Mouse (Mus musculus): ENCODE results near the gene Ddx47. TPM values are rescaled to one million over a fixed set of nuclear protein-coding genes. Genes with fewer than 3 reads are reported as not detected.

Ddx47 gene
- total and polyA plus RNA-seq, 3 experiments: 102 to 117 TPM; not detected in 1

GRCm38 (mm10) chr6:135023379-135023778 is 12.0 kb downstream of the Ddx47 start:
- H3K9ac ChIP-seq (ENCODE audit: control insufficient read depth, low read depth, low read length, poor library complexity, severe bottlenecking): no peak overlapping the region
- no peak overlapping the region for H3K27ac ChIP-seq (ENCODE audit: control insufficient read depth, low read depth, low read length)
- H3K36me3 ChIP-seq (ENCODE audit: control insufficient read depth in 1 of 2, insufficient read depth in 2 of 2, low read length in 2 of 2): peaks cover 13 to 18% of the 10 kb centered on the region in 2 experiments
- no peaks in the 10 kb centered on the region for H3K79me2 ChIP-seq (ENCODE audit: control insufficient read depth, insufficient read depth, low read length, poor library complexity)
- no peaks in the 10 kb centered on the region for H3K27me3 ChIP-seq (ENCODE audit: control insufficient read depth in 1 of 2, insufficient read depth in 2 of 2, low read length in 2 of 2)
- H3K9me3 ChIP-seq (replicated peaks; ENCODE audit: insufficient read depth, low read length): no peaks in the 10 kb centered on the region
- no peak for DNase-seq (ENCODE audit: low read depth, low spot score)
- H3K4me3 ChIP-seq (ENCODE audit: control insufficient read depth in 1 of 2, insufficient read depth in 1 of 2, low read depth in 2 of 2, low read length in 2 of 2): no peak overlapping the region
- TF ChIP-seq CHD2 (IDR thresholded peaks at IDR 0.05; ENCODE audit: low read length) (no peak), JUND (IDR thresholded peaks at IDR 0.05; ENCODE audit: low read depth, low read length) (no peak), KAT2A (conservative IDR thresholded peaks at IDR 0.05; ENCODE audit: low read depth, low read length) (no peak), MAZ (IDR thresholded peaks at IDR 0.05; ENCODE audit: low read depth, low read length) (no peak), UBTF (IDR thresholded peaks at IDR 0.05; ENCODE audit: borderline replicate concordance, insufficient read depth, low read depth, low read length) (no peak), TBP (IDR thresholded peaks at IDR 0.05; ENCODE audit: low read depth, low read length) (no peak), E2F4 (IDR thresholded peaks at IDR 0.05; ENCODE audit: borderline replicate concordance, low read depth, low read length) (no peak), CTCF (IDR thresholded peaks at IDR 0.05 in 2 of 3, conservative IDR thresholded peaks at IDR 0.05 in 1 of 3; ENCODE audit: control insufficient read depth in 1 of 3, insufficient read depth in 1 of 3, low read depth in 2 of 3, low read length in 3 of 3, poor library complexity in 1 of 3, severe bottlenecking in 1 of 3) (no peak), GABPA (IDR thresholded peaks at IDR 0.05; ENCODE audit: low read depth, low read length) (no peak), POLR2A (IDR thresholded peaks at IDR 0.05; ENCODE audit: control insufficient read depth in 1 of 2, insufficient read depth in 1 of 2, low read depth in 1 of 2, low read length in 2 of 2, poor library complexity in 1 of 2) (no peak), SIN3A (IDR thresholded peaks at IDR 0.05; ENCODE audit: low read length) (no peak), HCFC1 (IDR thresholded peaks at IDR 0.05; ENCODE audit: low read depth, low read length) (no peak)
- H3K4me1 ChIP-seq (ENCODE audit: control insufficient read depth in 1 of 2, insufficient read depth in 2 of 2, low read length in 2 of 2): peaks cover 4 to 22% of the 10 kb centered on the region in 2 experiments

- no peaks in the 10 kb centered on the region for H3K79me2 ChIP-seq (ENCODE audit: control insufficient read depth, insufficient read depth, low read length, poor library complexity)
- no peaks in the 10 kb centered on the region for H3K9me3 ChIP-seq (replicated peaks; ENCODE audit: insufficient read depth, low read length)
- H3K9ac ChIP-seq (ENCODE audit: control insufficient read depth, low read depth, low read length, poor library complexity, severe bottlenecking): no peak overlapping the region
- peak; percentile 71 for DNase-seq (ENCODE audit: low read depth, low spot score)
- peaks cover 4 to 18% of the 10 kb centered on the region in 2 experiments; a peak in 3 of 4 replicates for H3K36me3 ChIP-seq (ENCODE audit: control insufficient read depth in 1 of 2, insufficient read depth in 2 of 2, low read length in 2 of 2)
- no peak overlapping the region for H3K4me3 ChIP-seq (ENCODE audit: control insufficient read depth in 1 of 2, insufficient read depth in 1 of 2, low read depth in 2 of 2, low read length in 2 of 2)
- TF ChIP-seq TAL1 (IDR thresholded peaks at IDR 0.05; ENCODE audit: low read length): peak; percentile 54
- TF ChIP-seq TCF12 (IDR thresholded peaks at IDR 0.05; ENCODE audit: low read depth, low read length): peak; percentile 54; the same call in 1 of the 2 replicates
- no peak for TF ChIP-seq USF2 (IDR thresholded peaks at IDR 0.05; ENCODE audit: borderline replicate concordance in 1 of 2, insufficient read depth in 1 of 2, low read depth in 1 of 2, low read length in 2 of 2)
- TF ChIP-seq SIN3A (IDR thresholded peaks at IDR 0.05; ENCODE audit: low read length): 0 out of 2 replicates have a peak, but pooled peaks have one; percentile 22
- peak; percentile 56 to 59 for TF ChIP-seq EP300 (IDR thresholded peaks at IDR 0.05; ENCODE audit: low read depth in 1 of 2, low read length in 2 of 2)
- peak; percentile 54; the same call in 1 of the 2 replicates for TF ChIP-seq ETS1 (IDR thresholded peaks at IDR 0.05; ENCODE audit: low read depth, low read length)
- no peak for TF ChIP-seq ZKSCAN1 (IDR thresholded peaks at IDR 0.05; ENCODE audit: low read depth, low read length)
- TF ChIP-seq CHD2 (IDR thresholded peaks at IDR 0.05; ENCODE audit: low read length): no peak
- TF ChIP-seq GATA1 (IDR thresholded peaks at IDR 0.05; ENCODE audit: low read depth, low read length): peak; percentile 77; the same call in 1 of the 2 replicates
- TF ChIP-seq E2F4 (IDR thresholded peaks at IDR 0.05; ENCODE audit: borderline replicate concordance, low read depth, low read length): no peak
- H3K27ac ChIP-seq (ENCODE audit: control insufficient read depth, low read depth, low read length): peak overlapping the region; percentile 29
- H3K4me1 ChIP-seq (ENCODE audit: control insufficient read depth in 1 of 2, insufficient read depth in 2 of 2, low read length in 2 of 2): peaks cover 4 to 22% of the 10 kb centered on the region in 2 experiments
- no peaks in the 10 kb centered on the region for H3K27me3 ChIP-seq (ENCODE audit: control insufficient read depth in 1 of 2, insufficient read depth in 2 of 2, low read length in 2 of 2)
Measured at GRCm38 (mm10) chr6:135024781-135025420, 13.5 kb downstream of the Ddx47 start.
